Mouse (Mus musculus): Measurements from ENCODE around the gene Cdca4. TPM values are rescaled to one million over a fixed set of nuclear protein-coding genes. Genes with fewer than 3 reads are reported as not detected.

Gene Cdca4
- 10 to 100 TPM; 17.1 to 24.4 TPM for polyA plus RNA-seq (2012; fragmentation: generic; extraction: Trizol)

DNA sequence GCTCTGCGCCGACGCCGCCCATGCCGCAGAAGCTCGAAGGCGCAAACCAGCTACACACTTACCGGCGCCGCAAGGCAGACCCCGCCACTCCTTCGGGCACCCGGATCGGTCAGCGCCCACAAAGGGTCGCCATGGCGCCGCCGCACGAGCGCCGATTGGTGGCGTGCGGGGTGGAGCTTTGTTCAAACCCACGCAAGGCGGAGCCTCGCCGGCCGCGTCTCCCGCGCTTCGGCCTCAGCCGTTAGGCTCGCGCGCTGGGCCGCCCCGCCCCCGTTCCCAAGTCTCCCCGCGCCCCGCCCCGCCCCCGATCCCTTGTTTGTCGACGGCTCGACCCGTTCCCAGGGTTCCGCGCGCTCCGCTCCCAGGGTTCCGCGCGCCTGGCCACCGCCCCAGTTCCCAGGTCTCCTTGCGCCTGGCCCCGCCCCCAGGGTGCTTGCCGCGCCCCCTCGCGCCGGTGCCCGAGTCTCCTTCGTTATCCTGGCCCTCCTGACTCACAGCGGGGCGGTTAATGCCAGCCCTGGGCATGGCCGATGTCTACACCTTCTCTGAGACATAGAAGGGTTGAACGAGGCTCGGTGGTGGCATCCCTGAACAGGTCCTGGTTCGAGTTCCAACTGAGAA lies at the start of gene Cdca4:
Gene Cdca4 (minus strand): TSS at position 180 of the 621 bp plus-strand sequence.

DNA sequence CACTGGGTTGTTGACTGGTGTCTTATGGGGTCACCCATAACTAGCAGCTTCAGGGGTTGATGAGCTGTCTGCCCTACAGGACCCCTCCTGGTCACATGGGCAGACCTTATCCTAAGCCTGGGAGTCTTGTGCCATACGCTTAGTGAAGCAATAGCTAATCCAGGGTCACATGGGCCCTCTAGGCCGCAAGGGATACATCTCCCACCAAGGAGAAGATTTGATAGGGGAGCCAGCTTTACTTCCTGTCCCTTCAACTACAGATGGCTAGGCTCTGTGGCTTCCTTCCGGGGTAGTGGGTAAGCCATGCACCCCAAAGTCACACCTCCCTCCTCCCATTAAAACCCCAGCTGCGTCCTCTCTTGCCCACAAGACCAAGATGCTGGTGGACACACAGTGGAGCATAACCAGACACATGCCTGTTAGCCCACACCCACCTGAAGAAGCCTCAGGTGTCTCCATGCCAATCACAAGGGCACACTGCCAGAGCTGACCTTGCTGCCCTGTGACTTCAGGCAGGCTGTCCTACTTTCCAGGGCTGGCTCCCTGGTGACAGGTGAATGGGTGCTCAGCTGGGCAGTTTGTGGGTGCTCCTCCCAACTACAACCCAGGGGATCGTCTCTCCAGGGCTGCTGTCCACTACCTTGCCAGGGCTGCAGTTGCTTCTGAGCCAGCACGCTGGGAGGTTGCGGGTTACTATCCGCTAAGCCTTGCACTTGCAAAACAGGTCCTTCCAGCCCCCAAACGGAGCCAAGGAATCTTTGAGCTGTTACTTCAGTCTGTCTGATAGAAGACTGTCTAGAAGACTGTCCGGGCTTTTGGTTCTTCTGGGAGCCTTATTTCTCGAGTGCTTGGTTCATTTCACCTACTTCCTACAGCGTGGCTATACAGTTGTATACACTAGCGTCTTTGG lies 39.2 kb upstream of the Cdca4 start, which contains the start of gene Gpr132:
Gene Gpr132 (minus strand): TSS at position 51 of the 910 bp plus-strand sequence.

DNA sequence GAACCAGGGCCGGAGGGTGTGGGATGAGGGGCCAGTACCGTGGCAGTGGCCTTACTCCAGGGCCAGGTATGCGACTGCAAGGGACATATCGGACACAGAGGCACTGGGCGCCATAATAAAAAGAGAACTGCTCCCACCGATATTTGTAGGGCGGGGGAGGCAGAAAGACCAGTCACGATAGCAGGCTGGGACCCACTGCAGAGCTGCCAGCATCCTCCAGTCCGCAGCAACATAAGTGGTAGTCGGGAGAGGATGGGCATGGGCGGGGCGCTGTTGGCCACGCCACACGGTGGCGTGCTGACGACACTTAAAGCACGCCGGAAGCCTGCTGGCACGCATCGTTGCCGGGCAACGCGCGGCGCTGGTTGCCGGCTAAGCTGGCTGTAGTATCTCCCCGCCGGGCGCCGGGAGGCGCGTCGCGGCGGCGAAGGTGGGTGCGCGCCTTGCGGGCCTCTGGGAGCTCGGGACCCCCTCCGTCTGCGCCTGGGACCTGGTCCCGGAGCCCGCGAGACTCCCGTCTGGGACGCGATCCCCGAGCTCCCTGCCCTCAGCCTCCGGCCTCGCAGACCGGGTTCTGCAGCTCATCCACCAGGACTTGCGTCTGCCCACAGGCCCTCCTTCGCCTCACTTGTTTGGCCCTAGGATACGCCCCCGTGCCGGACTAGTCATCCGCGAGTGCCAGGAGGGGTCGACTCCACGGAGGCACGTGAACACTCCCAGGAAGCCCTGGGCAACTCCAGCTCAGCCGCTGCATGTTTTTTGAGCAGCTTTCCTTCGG lies 20.4 kb downstream of the Cdca4 start, which contains the start of gene Clba1:
Gene Clba1 (plus strand): TSS at position 351 of the 778 bp plus-strand sequence.

DNA sequence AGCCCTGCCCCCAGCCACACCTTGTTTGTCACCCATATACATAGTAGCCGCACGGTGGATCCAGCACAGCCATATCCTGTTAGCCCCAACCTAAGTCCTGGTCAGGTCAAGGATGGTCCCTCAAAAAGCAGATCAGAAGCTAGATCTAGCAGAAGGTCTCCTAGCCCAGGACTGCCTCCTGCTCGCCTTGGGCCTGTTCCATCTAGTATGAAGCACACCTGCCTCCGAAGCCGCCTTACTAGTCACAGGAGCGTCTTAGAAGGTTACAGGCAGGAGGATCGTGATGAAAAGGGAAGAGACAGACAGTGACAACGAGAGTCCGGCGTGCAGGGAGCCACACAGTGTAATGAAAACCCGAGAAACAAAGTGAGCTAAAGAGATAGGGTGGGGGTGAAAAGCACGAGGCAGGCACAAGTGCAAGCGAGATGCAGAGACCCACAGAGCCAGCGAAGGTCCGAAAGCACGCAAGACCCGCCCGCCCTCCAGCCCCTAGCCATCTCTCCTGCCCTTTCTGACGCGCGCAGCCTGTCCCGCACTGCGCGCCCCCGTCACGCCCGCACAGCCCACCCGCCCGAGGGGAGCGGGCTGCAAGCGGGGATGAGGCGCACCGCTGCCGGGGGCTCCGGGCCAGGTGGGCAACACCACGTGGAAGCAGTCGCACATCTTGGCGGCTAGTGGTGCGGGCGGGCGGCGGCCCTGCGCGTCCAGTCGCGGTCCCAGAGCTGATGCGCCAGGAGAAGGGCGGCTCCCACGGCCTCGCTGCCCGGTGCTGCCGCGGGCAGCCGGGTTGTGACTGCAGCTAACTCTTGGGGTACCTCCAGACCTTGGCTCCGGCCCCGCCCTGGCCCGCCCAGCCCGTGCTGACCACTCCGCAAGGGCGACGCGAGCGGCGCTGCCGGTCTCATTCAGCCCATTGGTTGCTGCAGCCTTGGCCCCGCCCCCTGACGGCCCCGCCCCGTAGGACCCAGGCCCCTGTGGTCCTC lies 27.1 kb downstream of the Cdca4 start, which contains the start of gene Ahnak2:
Gene Ahnak2 (minus strand): TSS at position 794 of the 983 bp plus-strand sequence.

Other genes with a start within 250 kb of the Cdca4 start
- gene Inf2, start 240.6 kb downstream of the Cdca4 start, polyA plus RNA-seq (2012; fragmentation: generic; extraction: Trizol): 100 to 1,000 TPM in 1 of 2 experiments, 10 to 100 TPM in 1; 74.5 to 134 TPM
- gene Adssl1, start 209.4 kb downstream of the Cdca4 start, polyA plus RNA-seq (2012; fragmentation: generic; extraction: Trizol): 1 to 10 TPM; 2.8 to 2.9 TPM
- 100 to 1,000 TPM; 132 to 231 TPM for gene Siva1, start 184.7 kb downstream of the Cdca4 start, polyA plus RNA-seq (2012; fragmentation: generic; extraction: Trizol)
- gene Akt1, start 154.5 kb downstream of the Cdca4 start, polyA plus RNA-seq (2012; fragmentation: generic; extraction: Trizol): 100 to 1,000 TPM; 183 to 195 TPM
- gene Zbtb42, start 150.6 kb downstream of the Cdca4 start, polyA plus RNA-seq (2012; fragmentation: generic; extraction: Trizol): under 1 TPM; 0.63 TPM
- 10 to 100 TPM; 12.6 to 27.3 TPM for gene Cep170b, start 109.0 kb downstream of the Cdca4 start, polyA plus RNA-seq (2012; fragmentation: generic; extraction: Trizol)
- gene Pld4, start 68.8 kb downstream of the Cdca4 start, polyA plus RNA-seq (2012; fragmentation: generic; extraction: Trizol): under 1 TPM; 0.05 to 0.20 TPM
- 10 to 100 TPM in 1 of 2 experiments, 1 to 10 TPM in 1; 2.9 to 18.8 TPM for gene Ahnak2, start 26.8 kb downstream of the Cdca4 start, polyA plus RNA-seq (2012; fragmentation: generic; extraction: Trizol)
- gene Clba1, start 20.5 kb downstream of the Cdca4 start, polyA plus RNA-seq (2012; fragmentation: generic; extraction: Trizol): 10 to 100 TPM; 14.4 to 21.4 TPM
- gene Gpr132, start 38.8 kb upstream of the Cdca4 start, polyA plus RNA-seq (2012; fragmentation: generic; extraction: Trizol): not detected
- gene Jag2, start 100.4 kb upstream of the Cdca4 start, polyA plus RNA-seq (2012; fragmentation: generic; extraction: Trizol): 10 to 100 TPM in 1 of 2 experiments, 1 to 10 TPM in 1; 5.8 to 10.6 TPM
- 10 to 100 TPM; 19.1 to 31.0 TPM for gene Nudt14, start 112.7 kb upstream of the Cdca4 start, polyA plus RNA-seq (2012; fragmentation: generic; extraction: Trizol)
- 10 to 100 TPM; 15.2 to 19.6 TPM for gene Btbd6, start 147.1 kb upstream of the Cdca4 start, polyA plus RNA-seq (2012; fragmentation: generic; extraction: Trizol)
- gene Brf1, start 171.3 kb upstream of the Cdca4 start, polyA plus RNA-seq (2012; fragmentation: generic; extraction: Trizol): 10 to 100 TPM; 10.6 to 27.4 TPM
- gene Pacs2, start 185.1 kb upstream of the Cdca4 start, polyA plus RNA-seq (2012; fragmentation: generic; extraction: Trizol): 10 to 100 TPM in 1 of 2 experiments, 1 to 10 TPM in 1; 10.0 to 24.7 TPM
- under 1 TPM; 0.04 to 0.11 TPM for gene Tex22, start 245.1 kb upstream of the Cdca4 start, polyA plus RNA-seq (2012; fragmentation: generic; extraction: Trizol)